Mouse (Mus musculus) ovary, postnatal 10 days (tissue): ENCODE results near the gene Itih1.

Source experiments
- DNase-seq: peaks from one replicate; pipeline ENCODE4 v3.0.0; 2022; ENCODE audit warnings: low spot score

The Itih1 gene

GRCm38 (mm10) chr14:30943038-30943437, at the start of gene Itih1:
Gene Itih1 (minus strand): TSS chr14:30943289.
- no peak for DNase-seq

GRCm38 (mm10) chr14:30976222-30976621, 33.1 kb upstream of the Itih1 start:
- no peak for DNase-seq

GRCm38 (mm10) chr14:30974204-30974603, 31.1 kb upstream of the Itih1 start:
- no peak for DNase-seq

- DNase-seq, result no peak
Measured at GRCm38 (mm10) chr14:30960366-30960765, 17.3 kb upstream of the Itih1 start.

GRCm38 (mm10) chr14:30959031-30959430, 15.9 kb upstream of the Itih1 start:
- no peak for DNase-seq

- DNase-seq, result no peak
Measured at GRCm38 (mm10) chr14:30958517-30958916, 15.4 kb upstream of the Itih1 start.

GRCm38 (mm10) chr14:30951154-30951825, 8.2 kb upstream of the Itih1 start, which contains the start of gene Nek4:
Gene Nek4 (plus strand): TSS chr14:30951377.
- DNase-seq, result peak; percentile 90

GRCm38 (mm10) chr14:30949986-30950385, 6.9 kb upstream of the Itih1 start:
- DNase-seq, result no peak

- DNase-seq, result no peak
Measured at GRCm38 (mm10) chr14:30944745-30945144, 1.7 kb upstream of the Itih1 start.

GRCm38 (mm10) chr14:30943860-30944674, 978 bp upstream of the Itih1 start:
- peak; percentile 44 for DNase-seq

GRCm38 (mm10) chr14:30942254-30942653, 835 bp downstream of the Itih1 start:
- no peak for DNase-seq

GRCm38 (mm10) chr14:30933351-30933750, 9.7 kb downstream of the Itih1 start:
- DNase-seq, result no peak

GRCm38 (mm10) chr14:30930386-30930785, 12.7 kb downstream of the Itih1 start:
- no peak for DNase-seq

- no peak for DNase-seq
Measured at GRCm38 (mm10) chr14:30925492-30925891, 17.6 kb downstream of the Itih1 start.

GRCm38 (mm10) chr14:30923375-30924105, 19.5 kb downstream of the Itih1 start, which contains the start of gene Itih3:
Gene Itih3 (minus strand): TSS chr14:30923760.
- no peak for DNase-seq

- no peak for DNase-seq
Measured at GRCm38 (mm10) chr14:30922053-30922670, 20.9 kb downstream of the Itih1 start.

- no peak for DNase-seq
Measured at GRCm38 (mm10) chr14:30916516-30916915, 26.6 kb downstream of the Itih1 start.

- no peak for DNase-seq
Measured at GRCm38 (mm10) chr14:30913404-30913803, 29.7 kb downstream of the Itih1 start.

- DNase-seq, result no peak
Measured at GRCm38 (mm10) chr14:30912641-30913040, 30.4 kb downstream of the Itih1 start.

GRCm38 (mm10) chr14:30911141-30911540, 31.9 kb downstream of the Itih1 start:
- DNase-seq, result no peak

- no peak for DNase-seq
Measured at GRCm38 (mm10) chr14:30907814-30908265, 35.2 kb downstream of the Itih1 start.

GRCm38 (mm10) chr14:30906001-30906400, 37.1 kb downstream of the Itih1 start:
- no peak for DNase-seq
